Mouse (Mus musculus) lung, postnatal 0 days (tissue): ENCODE measurements around the gene Cnpy1.

ENCODE experiments used
- CTCF ChIP-seq: IDR thresholded peaks from 2 replicates; pipeline ENCODE4 v1.5.1; 2016; ENCODE audit warnings: antibody characterized with exemption, mild to moderate bottlenecking
- EP300 ChIP-seq: IDR thresholded peaks from 2 replicates; pipeline ENCODE4 v1.6.1; 2016; ENCODE audit warnings: antibody characterized with exemption, mild to moderate bottlenecking, control low read depth

- TF ChIP-seq CTCF: no peak
- no peak for TF ChIP-seq EP300
These were observed 31.7 kb upstream of the Cnpy1 start for GRCm38 (mm10) chr5:28277279-28277678.
